Mouse (Mus musculus): Measurements from ENCODE around the gene Lctl. TPM values are rescaled to one million over a fixed set of nuclear protein-coding genes. Genes with fewer than 3 reads are reported as not detected.

Gene Lctl
- not detected in 2 replicates for polyA plus RNA-seq (2011; ENCODE audit: insufficient read depth, insufficient read length, low replicate concordance, missing spikeins)

GRCm38 (mm10) chr9:64116876-64117275 lies at the start of gene Lctl:
Gene Lctl, plus strand, starts transcription at chr9:64117147.
- WGBS = 71% methylated on average over 3 of the region's 3 CpGs
- no peak within 1 kb of the TSS for H3K4me3 ChIP-seq (replicated peaks; ENCODE audit: control insufficient read depth, low read depth, low read length)
- no peak for TF ChIP-seq CTCF (IDR thresholded peaks at IDR 0.05; ENCODE audit: control insufficient read depth, insufficient read depth, low read length)
- no peak for TF ChIP-seq POLR2A (IDR thresholded peaks at IDR 0.05; ENCODE audit: borderline replicate concordance, control insufficient read depth, low read depth, low read length)
- no peaks in the 10 kb centered on the region for H3K4me1 ChIP-seq (ENCODE audit: control insufficient read depth, insufficient read depth, low read length)
- no peak within 1 kb of the TSS for H3K27ac ChIP-seq (ENCODE audit: control insufficient read depth, insufficient read depth, low read depth, low read length, poor library complexity)

- TF ChIP-seq CTCF (IDR thresholded peaks at IDR 0.05; ENCODE audit: control insufficient read depth, insufficient read depth, low read length) (no peak), POLR2A (IDR thresholded peaks at IDR 0.05; ENCODE audit: borderline replicate concordance, control insufficient read depth, low read depth, low read length) (no peak)
- 93% methylated on average over 5 of the region's 5 CpGs for WGBS
- no peaks in the 10 kb centered on the region for H3K4me1 ChIP-seq (ENCODE audit: control insufficient read depth, insufficient read depth, low read length)
- H3K27ac ChIP-seq (ENCODE audit: control insufficient read depth, insufficient read depth, low read depth, low read length, poor library complexity) = no peak overlapping the region
- H3K4me3 ChIP-seq (replicated peaks; ENCODE audit: control insufficient read depth, low read depth, low read length) = no peak overlapping the region
These were observed 49.2 kb upstream of the Lctl start for GRCm38 (mm10) chr9:64067787-64068186.

GRCm38 (mm10) chr9:64068571-64068970 lies 48.4 kb upstream of the Lctl start:
- Histone ChIP-seq H3K4me1 (ENCODE audit: control insufficient read depth, insufficient read depth, low read length) (no peaks in the 10 kb centered on the region), H3K4me3 (replicated peaks; ENCODE audit: control insufficient read depth, low read depth, low read length) (no peak overlapping the region), H3K27ac (ENCODE audit: control insufficient read depth, insufficient read depth, low read depth, low read length, poor library complexity) (no peak overlapping the region)
- TF ChIP-seq POLR2A (IDR thresholded peaks at IDR 0.05; ENCODE audit: borderline replicate concordance, control insufficient read depth, low read depth, low read length) = no peak
- TF ChIP-seq CTCF (IDR thresholded peaks at IDR 0.05; ENCODE audit: control insufficient read depth, insufficient read depth, low read length) = no peak
- 100% methylated on average over 1 of the region's 1 CpGs for WGBS

GRCm38 (mm10) chr9:64069131-64069530 lies 47.8 kb upstream of the Lctl start:
- H3K4me1 ChIP-seq (ENCODE audit: control insufficient read depth, insufficient read depth, low read length) = no peaks in the 10 kb centered on the region

GRCm38 (mm10) chr9:64070674-64071073 lies 46.3 kb upstream of the Lctl start:
- H3K4me3 ChIP-seq (replicated peaks; ENCODE audit: control insufficient read depth, low read depth, low read length) = no peak overlapping the region
- H3K4me1 ChIP-seq (ENCODE audit: control insufficient read depth, insufficient read depth, low read length) = no peaks in the 10 kb centered on the region
- TF ChIP-seq POLR2A (IDR thresholded peaks at IDR 0.05; ENCODE audit: borderline replicate concordance, control insufficient read depth, low read depth, low read length) (no peak), CTCF (IDR thresholded peaks at IDR 0.05; ENCODE audit: control insufficient read depth, insufficient read depth, low read length) (no peak)
- 76% methylated on average over 5 of the region's 5 CpGs for WGBS
- H3K27ac ChIP-seq (ENCODE audit: control insufficient read depth, insufficient read depth, low read depth, low read length, poor library complexity) = no peak overlapping the region

More at GRCm38 (mm10) chr9:64069131-64069530, 47.8 kb upstream of the Lctl start:
- TF ChIP-seq POLR2A (IDR thresholded peaks at IDR 0.05; ENCODE audit: borderline replicate concordance, control insufficient read depth, low read depth, low read length) (no peak), CTCF (IDR thresholded peaks at IDR 0.05; ENCODE audit: control insufficient read depth, insufficient read depth, low read length) (no peak)
- Histone ChIP-seq H3K4me3 (replicated peaks; ENCODE audit: control insufficient read depth, low read depth, low read length) (no peak overlapping the region), H3K27ac (ENCODE audit: control insufficient read depth, insufficient read depth, low read depth, low read length, poor library complexity) (no peak overlapping the region)
- WGBS = 56% methylated on average over 5 of the region's 5 CpGs

- H3K4me1 ChIP-seq (ENCODE audit: control insufficient read depth, insufficient read depth, low read length) = no peaks in the 10 kb centered on the region
- WGBS = 84% methylated on average over 8 of the region's 8 CpGs
These were observed 42.1 kb upstream of the Lctl start for GRCm38 (mm10) chr9:64074831-64075230.

GRCm38 (mm10) chr9:64076412-64076811 lies 40.5 kb upstream of the Lctl start:
- Histone ChIP-seq H3K4me1 (ENCODE audit: control insufficient read depth, insufficient read depth, low read length) (no peaks in the 10 kb centered on the region), H3K4me3 (replicated peaks; ENCODE audit: control insufficient read depth, low read depth, low read length) (no peak overlapping the region), H3K27ac (ENCODE audit: control insufficient read depth, insufficient read depth, low read depth, low read length, poor library complexity) (no peak overlapping the region)
- TF ChIP-seq CTCF (IDR thresholded peaks at IDR 0.05; ENCODE audit: control insufficient read depth, insufficient read depth, low read length) = no peak
- no peak for TF ChIP-seq POLR2A (IDR thresholded peaks at IDR 0.05; ENCODE audit: borderline replicate concordance, control insufficient read depth, low read depth, low read length)
- 67% methylated on average over 2 of the region's 2 CpGs for WGBS

More at GRCm38 (mm10) chr9:64074831-64075230, 42.1 kb upstream of the Lctl start:
- Histone ChIP-seq H3K4me3 (replicated peaks; ENCODE audit: control insufficient read depth, low read depth, low read length) (no peak overlapping the region), H3K27ac (ENCODE audit: control insufficient read depth, insufficient read depth, low read depth, low read length, poor library complexity) (no peak overlapping the region)
- TF ChIP-seq CTCF (IDR thresholded peaks at IDR 0.05; ENCODE audit: control insufficient read depth, insufficient read depth, low read length) (no peak), POLR2A (IDR thresholded peaks at IDR 0.05; ENCODE audit: borderline replicate concordance, control insufficient read depth, low read depth, low read length) (no peak)

GRCm38 (mm10) chr9:64078386-64078792 lies 38.6 kb upstream of the Lctl start:
- WGBS = 10% methylated on average over 7 of the region's 7 CpGs
- no peak overlapping the region for H3K4me3 ChIP-seq (replicated peaks; ENCODE audit: control insufficient read depth, low read depth, low read length)
- no peak for TF ChIP-seq CTCF (IDR thresholded peaks at IDR 0.05; ENCODE audit: control insufficient read depth, insufficient read depth, low read length)
- no peak for TF ChIP-seq POLR2A (IDR thresholded peaks at IDR 0.05; ENCODE audit: borderline replicate concordance, control insufficient read depth, low read depth, low read length)
- H3K4me1 ChIP-seq (ENCODE audit: control insufficient read depth, insufficient read depth, low read length) = no peaks in the 10 kb centered on the region
- no peak overlapping the region; the same call in 1 of the 2 replicates for H3K27ac ChIP-seq (ENCODE audit: control insufficient read depth, insufficient read depth, low read depth, low read length, poor library complexity)

- Histone ChIP-seq H3K4me1 (ENCODE audit: control insufficient read depth, insufficient read depth, low read length) (no peaks in the 10 kb centered on the region; the same call in 1 of the 2 replicates), H3K27ac (ENCODE audit: control insufficient read depth, insufficient read depth, low read depth, low read length, poor library complexity) (no peak overlapping the region), H3K4me3 (replicated peaks; ENCODE audit: control insufficient read depth, low read depth, low read length) (no peak overlapping the region)
- 67% methylated on average over 6 of the region's 6 CpGs for WGBS
- TF ChIP-seq CTCF (IDR thresholded peaks at IDR 0.05; ENCODE audit: control insufficient read depth, insufficient read depth, low read length) = no peak
- no peak for TF ChIP-seq POLR2A (IDR thresholded peaks at IDR 0.05; ENCODE audit: borderline replicate concordance, control insufficient read depth, low read depth, low read length)
These were observed 37.0 kb upstream of the Lctl start for GRCm38 (mm10) chr9:64079922-64080321.

Measured in bone marrow, adult 2 months (tissue).